Mouse (Mus musculus): Measurements from ENCODE around the gene Fgfr2. TPM values are rescaled to one million over a fixed set of nuclear protein-coding genes. Genes with fewer than 3 reads are reported as not detected.

Gene Fgfr2
- total RNA-seq, 2 experiments from 2014 or later, result 43.7 to 44.3 TPM

- no peak for DNase-seq (ENCODE audit: extremely low spot score in 1 of 2, low spot score in 1 of 2)
Measured at GRCm38 (mm10) chr7:132765629-132766186, 357.4 kb downstream of the Fgfr2 start.

- no peak for DNase-seq (ENCODE audit: extremely low spot score in 1 of 2, low spot score in 1 of 2)
Measured at GRCm38 (mm10) chr7:132764896-132765491, 358.2 kb downstream of the Fgfr2 start.

- no peak for DNase-seq (ENCODE audit: extremely low spot score in 1 of 2, low spot score in 1 of 2)
Measured at GRCm38 (mm10) chr7:132764314-132764713, 358.8 kb downstream of the Fgfr2 start.

GRCm38 (mm10) chr7:132763911-132764310 is 359.2 kb downstream of the Fgfr2 start:
- no peak for DNase-seq (ENCODE audit: extremely low spot score in 1 of 2, low spot score in 1 of 2)

- no peak for DNase-seq (ENCODE audit: extremely low spot score in 1 of 2, low spot score in 1 of 2)
Measured at GRCm38 (mm10) chr7:132763351-132763750, 359.8 kb downstream of the Fgfr2 start.

GRCm38 (mm10) chr7:132761409-132761808 is 361.7 kb downstream of the Fgfr2 start:
- DNase-seq (ENCODE audit: extremely low spot score in 1 of 2, low spot score in 1 of 2), result no peak

- no peak for DNase-seq (ENCODE audit: extremely low spot score in 1 of 2, low spot score in 1 of 2)
Measured at GRCm38 (mm10) chr7:132760589-132761180, 362.5 kb downstream of the Fgfr2 start.

- DNase-seq (ENCODE audit: extremely low spot score in 1 of 2, low spot score in 1 of 2), result no peak
Measured at GRCm38 (mm10) chr7:132759926-132760325, 363.2 kb downstream of the Fgfr2 start.

- no peak for DNase-seq (ENCODE audit: extremely low spot score in 1 of 2, low spot score in 1 of 2)
Measured at GRCm38 (mm10) chr7:132759405-132759891, 363.7 kb downstream of the Fgfr2 start.

GRCm38 (mm10) chr7:132758875-132759274 is 364.3 kb downstream of the Fgfr2 start:
- no peak for DNase-seq (ENCODE audit: extremely low spot score in 1 of 2, low spot score in 1 of 2)

- no peak for DNase-seq (ENCODE audit: extremely low spot score in 1 of 2, low spot score in 1 of 2)
Measured at GRCm38 (mm10) chr7:132756325-132756724, 366.8 kb downstream of the Fgfr2 start.

GRCm38 (mm10) chr7:132754389-132754750 is 368.8 kb downstream of the Fgfr2 start:
- DNase-seq (ENCODE audit: extremely low spot score in 1 of 2, low spot score in 1 of 2), result no peak

- no peak for DNase-seq (ENCODE audit: extremely low spot score in 1 of 2, low spot score in 1 of 2)
Measured at GRCm38 (mm10) chr7:132753518-132754388, 369.4 kb downstream of the Fgfr2 start.

- no peak for DNase-seq (ENCODE audit: extremely low spot score in 1 of 2, low spot score in 1 of 2)
Measured at GRCm38 (mm10) chr7:132751716-132752115, 371.4 kb downstream of the Fgfr2 start.

GRCm38 (mm10) chr7:132749504-132749903 is 373.6 kb downstream of the Fgfr2 start:
- no peak for DNase-seq (ENCODE audit: extremely low spot score in 1 of 2, low spot score in 1 of 2)

- no peak for DNase-seq (ENCODE audit: extremely low spot score in 1 of 2, low spot score in 1 of 2)
Measured at GRCm38 (mm10) chr7:132748076-132748769, 374.9 kb downstream of the Fgfr2 start.

- no peak for DNase-seq (ENCODE audit: extremely low spot score in 1 of 2, low spot score in 1 of 2)
Measured at GRCm38 (mm10) chr7:132747096-132747495, 376.1 kb downstream of the Fgfr2 start.

GRCm38 (mm10) chr7:132742912-132743311 is 380.2 kb downstream of the Fgfr2 start:
- no peak for DNase-seq (ENCODE audit: extremely low spot score in 1 of 2, low spot score in 1 of 2)

GRCm38 (mm10) chr7:132739829-132740228 is 383.3 kb downstream of the Fgfr2 start:
- no peak for DNase-seq (ENCODE audit: extremely low spot score in 1 of 2, low spot score in 1 of 2)

GRCm38 (mm10) chr7:132738844-132739243 is 384.3 kb downstream of the Fgfr2 start:
- no peak for DNase-seq (ENCODE audit: extremely low spot score in 1 of 2, low spot score in 1 of 2)
